Mouse (Mus musculus) limb, embryonic 14.5 days (tissue): ENCODE results near the gene Kcnh1. TPM values are rescaled to one million over a fixed set of nuclear protein-coding genes. Genes with fewer than 3 reads are reported as not detected.

Experiments
- ATAC-seq: fragments of 200-750 bp; cut with Nextera tagmentation; 2 replicates; pipeline ENCODE4 v1.8.0; 2017; ENCODE audit warnings: low read depth, moderate number of reproducible peaks, moderate TSS enrichment; ENCODE audit not compliant: low FRiP score
- DNase-seq: peaks from one replicate; pipeline ENCODE4 v3.0.0-alpha.2; 2015; ENCODE audit warnings: low spot score
- H3K27ac ChIP-seq: fragments of 300-500 bp; sonication (generic); replicated peaks from 2 replicates; pipeline ENCODE4 v1.5.1; 2014; ENCODE audit warnings: low read depth, mild to moderate bottlenecking, low read length, moderate library complexity, mixed read lengths
- H3K27me3 ChIP-seq: fragments of 300-500 bp; sonication (generic); 2 replicates; pipeline ENCODE4 v1.6.1; 2014; ENCODE audit warnings: low read length, mixed read lengths; ENCODE audit not compliant: control insufficient read depth, insufficient read depth
- H3K36me3 ChIP-seq: fragments of 300-500 bp; sonication (generic); 2 replicates; pipeline ENCODE4 v1.6.1; 2014; ENCODE audit warnings: mild to moderate bottlenecking, low read length, moderate library complexity, mixed read lengths; ENCODE audit not compliant: control insufficient read depth, insufficient read depth
- H3K4me1 ChIP-seq: fragments of 300-500 bp; sonication (generic); 2 replicates; pipeline ENCODE4 v1.6.1; 2014; ENCODE audit warnings: antibody characterized with exemption, low read length, mixed read lengths; ENCODE audit not compliant: control insufficient read depth, insufficient read depth
- H3K4me2 ChIP-seq: fragments of 300-500 bp; sonication (generic); replicated peaks from 2 replicates; pipeline ENCODE4 v1.6.1; 2014; ENCODE audit warnings: low read depth, mild to moderate bottlenecking, low read length, moderate library complexity; ENCODE audit not compliant: severe bottlenecking
- H3K4me3 ChIP-seq: fragments of 300-500 bp; sonication (generic); replicated peaks from 2 replicates; pipeline ENCODE4 v1.5.1; 2014; ENCODE audit warnings: low read length
- H3K9ac ChIP-seq: fragments of 300-500 bp; sonication (generic); 2 replicates; pipeline ENCODE4 v1.6.1; 2014; ENCODE audit warnings: mild to moderate bottlenecking, low read depth, low read length, moderate library complexity; ENCODE audit not compliant: severe bottlenecking
- H3K9me3 ChIP-seq: fragments of 300-500 bp; sonication (generic); 2 replicates; pipeline ENCODE4 v1.6.1; 2016; ENCODE audit warnings: low read length; ENCODE audit not compliant: control insufficient read depth
- POLR2A ChIP-seq: fragments of 200-500 bp; IDR thresholded peaks from 2 replicates; pipeline ENCODE4 v1.8.0; 2012; ENCODE audit warnings: inconsistent platforms, mild to moderate bottlenecking, moderate library complexity, borderline replicate concordance; ENCODE audit not compliant: insufficient read depth, insufficient read length; ENCODE audit errors: extremely low read depth
- WGBS: fragments of 180-500 bp; shearing (Covaris S2); extraction: QIAGEN DNeasy Blood & Tissue Kit; methylation state at CpG from one replicate; pipeline ENCODE4 v1.1.7; 2014; 5-methylcytosine and 5-hydroxymethylcytosine counted together
- polyA plus RNA-seq, 2 experiments: library from polyadenylated mRNA; depleted of rRNA in 1 of 2; stranded (reverse) in 1 of 2; unstranded in 1 of 2; fragments of >200 nt; fragmentation: Nextera tagmentation in 1 of 2; extraction: Ambion mirVana in 1 of 2; gene quantifications; 2 replicates each; pipeline versions ENCODE4 v1.2.1 to v1.2.3; 2012 to 2014

Kcnh1 gene
- polyA plus RNA-seq (2012; rRNA removed) (0.63 and 0.74 TPM in 2 replicates), polyA plus RNA-seq (2014; fragmentation: Nextera tagmentation; extraction: Ambion mirVana) (0.30 and 0.79 TPM in 2 replicates)

DNA sequence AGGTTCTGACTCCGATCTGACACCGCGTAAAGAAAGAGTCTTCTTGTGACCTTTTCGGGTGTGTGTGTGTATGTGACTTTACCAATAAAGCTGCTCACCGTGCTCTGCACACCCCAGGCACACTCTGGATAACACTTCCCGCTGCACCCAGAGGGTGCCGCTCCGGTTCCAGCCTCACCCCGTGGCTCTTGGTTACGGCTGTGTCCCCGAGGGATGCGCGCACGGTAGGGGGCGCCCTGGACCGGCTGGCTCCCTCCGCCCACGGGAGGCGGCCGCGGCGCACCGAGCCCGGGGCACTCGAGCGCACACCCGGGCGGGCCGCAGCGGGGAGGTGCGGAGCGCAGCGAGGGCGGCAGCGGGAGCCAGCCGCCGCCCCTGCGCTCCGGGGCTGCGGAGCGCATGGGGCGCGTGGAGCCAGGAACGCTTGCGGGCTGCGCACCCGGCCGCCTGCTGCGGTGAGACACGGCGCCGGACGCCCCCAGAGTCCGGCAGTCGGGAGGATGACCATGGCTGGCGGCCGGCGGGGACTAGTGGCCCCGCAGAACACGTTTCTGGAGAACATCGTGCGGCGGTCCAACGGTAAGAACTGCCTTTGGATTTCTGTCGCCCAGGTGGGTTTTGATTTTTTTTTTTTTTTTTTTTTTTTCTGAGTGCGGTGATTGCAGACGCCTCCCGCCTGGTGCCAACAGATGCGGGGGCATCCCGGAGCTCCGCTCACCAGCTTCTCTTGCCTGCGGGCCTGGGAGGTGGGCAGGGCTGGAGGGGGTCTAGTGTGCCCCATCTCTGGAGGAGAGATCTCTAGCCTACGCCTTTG is at the start of gene Kcnh1:
Gene Kcnh1, plus strand, starts transcription at position 267 of the 814 bp plus-strand sequence.
- TF ChIP-seq POLR2A = no peak
- no peaks in the 10 kb centered on the region for H3K36me3 ChIP-seq
- peak; percentile 85 for ATAC-seq
- peak within 1 kb of the TSS; percentile 44 for H3K9ac ChIP-seq
- WGBS = under 1% methylated on average over 68 of the region's 73 CpGs
- peaks cover 35% of the 10 kb centered on the region for H3K27me3 ChIP-seq
- no peaks in the 10 kb centered on the region for H3K9me3 ChIP-seq
- peak within 1 kb of the TSS; percentile 93 for H3K4me2 ChIP-seq
- peak within 1 kb of the TSS; percentile 50 for H3K4me3 ChIP-seq
- DNase-seq = peak; percentile 72
- no peaks in the 10 kb centered on the region for H3K4me1 ChIP-seq
- no peak within 1 kb of the TSS for H3K27ac ChIP-seq

- Histone ChIP-seq H3K4me1 (no peaks in the 10 kb centered on the region), H3K4me2 (no peak overlapping the region), H3K36me3 (no peaks in the 10 kb centered on the region), H3K27ac (no peak overlapping the region), H3K9me3 (no peaks in the 10 kb centered on the region), H3K4me3 (no peak overlapping the region), H3K27me3 (no peaks in the 10 kb centered on the region), H3K9ac (no peak overlapping the region)
- WGBS = 88% methylated on average over 4 of the region's 4 CpGs
- ATAC-seq (no peak), DNase-seq (no peak)
- TF ChIP-seq POLR2A = no peak
Observed at GRCm38 (mm10) chr1:192151179-192151578, 39.4 kb upstream of the Kcnh1 start.

DNA sequence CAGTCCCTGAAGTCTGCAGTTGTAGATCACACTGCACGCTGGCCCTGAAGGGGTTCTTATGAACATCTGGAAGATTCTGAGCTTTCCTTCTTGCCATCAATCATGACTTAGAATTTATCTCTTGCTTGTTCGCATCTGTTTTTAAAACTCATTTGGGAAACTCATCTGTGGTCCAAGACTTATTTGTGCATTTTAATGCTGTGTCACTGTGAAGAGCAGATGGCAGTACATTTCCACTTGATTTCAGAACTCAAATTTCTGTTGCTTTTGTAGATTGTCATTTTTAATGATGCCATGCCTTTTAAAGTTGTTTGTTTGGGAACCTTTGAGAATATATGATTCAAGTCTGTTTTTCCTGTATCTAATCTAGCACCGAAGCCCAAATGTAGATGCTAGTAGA is 19.1 kb upstream of the Kcnh1 start:
- Histone ChIP-seq H3K9ac (no peak overlapping the region), H3K27me3 (no peaks in the 10 kb centered on the region), H3K4me2 (no peak overlapping the region), H3K9me3 (no peaks in the 10 kb centered on the region), H3K4me1 (no peaks in the 10 kb centered on the region), H3K27ac (no peak overlapping the region), H3K36me3 (no peaks in the 10 kb centered on the region), H3K4me3 (no peak overlapping the region)
- TF ChIP-seq POLR2A = no peak
- 90% methylated on average over 3 of the region's 3 CpGs for WGBS
- DNase-seq (no peak), ATAC-seq (no peak)

DNA sequence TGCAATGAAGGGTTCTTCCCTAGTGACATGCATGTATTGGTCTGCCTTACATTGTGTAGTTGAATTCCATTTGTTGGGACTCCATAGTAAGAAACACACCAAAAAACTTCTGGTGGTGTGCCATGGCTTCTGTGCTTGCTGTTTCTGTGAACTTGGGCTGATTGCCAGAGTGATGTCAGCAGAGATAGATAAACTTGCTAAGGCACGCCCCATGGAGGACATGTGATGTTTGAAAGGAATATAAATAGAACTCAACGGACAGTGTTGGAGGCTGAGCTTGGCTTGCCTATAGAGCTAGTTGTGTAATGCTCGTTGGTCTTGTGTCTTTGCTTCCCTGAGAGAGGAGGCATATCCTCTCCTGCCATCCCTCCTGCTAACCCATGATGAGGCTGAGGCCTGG is 10.7 kb upstream of the Kcnh1 start:
- ATAC-seq = no peak
- H3K4me1 ChIP-seq = no peaks in the 10 kb centered on the region
- no peak for TF ChIP-seq POLR2A
- H3K4me3 ChIP-seq = no peak overlapping the region
- H3K4me2 ChIP-seq = no peak overlapping the region
- 81% methylated on average over 3 of the region's 3 CpGs for WGBS
- H3K27me3 ChIP-seq = no peaks in the 10 kb centered on the region
- no peaks in the 10 kb centered on the region for H3K9me3 ChIP-seq
- no peak for DNase-seq
- no peak overlapping the region for H3K9ac ChIP-seq
- H3K27ac ChIP-seq = no peak overlapping the region
- no peaks in the 10 kb centered on the region for H3K36me3 ChIP-seq

GRCm38 (mm10) chr1:192181696-192182257 is 8.8 kb upstream of the Kcnh1 start:
- Histone ChIP-seq H3K27me3 (no peaks in the 10 kb centered on the region), H3K36me3 (no peaks in the 10 kb centered on the region), H3K4me1 (no peaks in the 10 kb centered on the region), H3K27ac (no peak overlapping the region), H3K4me2 (no peak overlapping the region), H3K4me3 (no peak overlapping the region), H3K9ac (no peak overlapping the region), H3K9me3 (no peaks in the 10 kb centered on the region)
- 84% methylated on average over 4 of the region's 4 CpGs for WGBS
- DNase-seq (no peak), ATAC-seq (no peak)
- no peak for TF ChIP-seq POLR2A
